Mouse (Mus musculus): ENCODE measurements around the gene Spata31d1d.

The Spata31d1d gene

GRCm38 (mm10) chr13:59679306-59679705, 52.2 kb downstream of the Spata31d1d start:
- DNase-seq (ENCODE audit: low spot score) = no peak

GRCm38 (mm10) chr13:59676316-59677229, 55.0 kb downstream of the Spata31d1d start:
- DNase-seq (ENCODE audit: low spot score) = no peak
